ENCODE assay signal across 8 mouse cellular contexts in the genomic region with DNA sequence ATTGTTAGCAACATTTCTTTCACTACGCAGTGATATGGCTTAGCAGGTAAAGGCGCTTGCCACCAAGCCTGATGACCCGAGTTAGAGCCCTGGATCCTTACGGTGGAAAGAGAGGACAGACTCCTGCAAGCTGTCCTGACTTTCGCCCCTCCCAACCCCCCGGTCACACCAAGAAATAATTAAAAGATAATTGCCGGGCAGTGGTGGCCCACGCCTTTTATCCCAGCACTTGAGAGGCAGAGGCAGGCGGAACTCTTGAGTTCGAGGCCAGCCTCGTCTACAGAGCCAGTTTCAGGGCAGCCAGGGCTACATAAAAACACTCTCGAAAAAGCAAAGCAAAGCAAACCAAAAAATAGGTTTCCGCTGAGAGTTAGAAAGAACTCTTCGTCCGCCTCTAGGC. TPM values are rescaled to one million over a fixed set of nuclear protein-coding genes. Genes with fewer than 3 reads are reported as not detected.
DNase-seq lines count a peak whose midpoint lies in the region; ATAC-seq and TF ChIP-seq lines count a peak whose summit lies in the region.

No protein-coding gene starts in this region.

- no peaks in the 10 kb centered on the region for H3K27me3 ChIP-seq in C2C12 (ENCODE audit: control insufficient read depth, insufficient read depth, insufficient read length)
- no peaks in the 10 kb centered on the region for H3K27me3 ChIP-seq in forebrain, embryonic 13.5 days
- H3K27me3 ChIP-seq in liver, embryonic 14.5 days (ENCODE audit: control insufficient read depth, insufficient read depth, low read length), result no peaks in the 10 kb centered on the region

- 7% methylated on average over 15 of the region's 15 CpGs for WGBS in forebrain, embryonic 13.5 days
- 3% methylated on average over 15 of the region's 15 CpGs for WGBS in liver, embryonic 14.5 days (ENCODE audit: insufficient replicate concordance)

- H3K27ac ChIP-seq in gastrocnemius, adult 2 months, result peak overlapping the region; percentile 95
- peak overlapping the region; percentile 57; the same call in 1 of the 2 replicates for H3K27ac ChIP-seq in forebrain, embryonic 13.5 days
- H3K27ac ChIP-seq in liver, embryonic 14.5 days, result peak overlapping the region; percentile 73

- peak overlapping the region; percentile 85 for H3K4me3 ChIP-seq in gastrocnemius, adult 2 months
- H3K4me3 ChIP-seq in C2C12 (ENCODE audit: insufficient read depth, poor library complexity, severe bottlenecking), result peak overlapping the region; percentile 70
- peak overlapping the region; percentile 67 for H3K4me3 ChIP-seq in forebrain, embryonic 13.5 days
- peak overlapping the region; percentile 65 to 69 for H3K4me3 ChIP-seq in liver, embryonic 14.5 days (ENCODE audit: insufficient read depth in 1 of 2, low read depth in 2 of 2, low read length in 2 of 2)

- no peak for DNase-seq in gastrocnemius, adult 2 months
- no peak for DNase-seq in gastrocnemius, postnatal 10 days
- DNase-seq in liver, embryonic 14.5 days (ENCODE audit: low read depth in 3 of 3, low spot score in 3 of 3), result no peak
- DNase-seq in embryo, embryonic 10.5 days (ENCODE audit: low spot score), result no peak
- DNase-seq in retina, embryonic 14.5 days (ENCODE audit: low spot score), result no peak

- peak overlapping the region; percentile 87 for H3K4me2 ChIP-seq in forebrain, embryonic 13.5 days
- H3K4me2 ChIP-seq in liver, embryonic 14.5 days (ENCODE audit: low read depth), result peak overlapping the region; percentile 93

- peaks cover 13% of the 10 kb centered on the region for H3K79me3 ChIP-seq in C2C12 (ENCODE audit: low read depth)

- H3K4me1 ChIP-seq in forebrain, embryonic 13.5 days, result peaks cover 25% of the 10 kb centered on the region
- peaks cover 5 to 18% of the 10 kb centered on the region in 2 experiments for H3K4me1 ChIP-seq in liver, embryonic 14.5 days (replicated peaks; ENCODE audit: control insufficient read depth in 2 of 2, insufficient read depth in 2 of 2, low read length in 1 of 2)

- ATAC-seq in forebrain, embryonic 13.5 days, result peak; percentile 46; the same call in 1 of the 2 replicates
- ATAC-seq in liver, embryonic 14.5 days (ENCODE audit: insufficient read depth), result peak; percentile 50
- ATAC-seq in monocyte, adult 5-6 weeks (replicated peaks; ENCODE audit: insufficient number of reproducible peaks, low FRiP score, low TSS enrichment, poor library complexity, severe bottlenecking), result no peak

- peaks cover 63% of the 10 kb centered on the region for H3K79me2 ChIP-seq in C2C12 (ENCODE audit: control insufficient read depth, insufficient read depth)

- TF ChIP-seq EP300 in liver, embryonic 14.5 days (IDR thresholded peaks at IDR 0.05; ENCODE audit: low read depth), result no peak

- peak overlapping the region; percentile 10 for H3ac ChIP-seq in C2C12 (ENCODE audit: control insufficient read depth, insufficient read length, low read depth)

- intact Hi-C loops in gastrocnemius, adult 2 months (cut with DNase I), result no loop called here

- no peak for TF ChIP-seq CTCF in gastrocnemius, adult 2 months (IDR thresholded peaks at IDR 0.05)
- no peak for TF ChIP-seq CTCF in C2C12 (IDR thresholded peaks at IDR 0.05; ENCODE audit: control insufficient read depth, insufficient read depth, insufficient read length)
- TF ChIP-seq CTCF in liver, embryonic 14.5 days (IDR thresholded peaks at IDR 0.05; ENCODE audit: low read depth), result no peak

- no peaks in the 10 kb centered on the region for H3K9me3 ChIP-seq in forebrain, embryonic 13.5 days (replicated peaks)
- H3K9me3 ChIP-seq in liver, embryonic 14.5 days (ENCODE audit: control insufficient read depth, low read length), result no peaks in the 10 kb centered on the region

- peaks cover 13% of the 10 kb centered on the region for H3K36me3 ChIP-seq in C2C12 (ENCODE audit: control insufficient read depth, insufficient read depth)
- H3K36me3 ChIP-seq in forebrain, embryonic 13.5 days (ENCODE audit: poor library complexity, severe bottlenecking), result peaks cover 28% of the 10 kb centered on the region
- H3K36me3 ChIP-seq in liver, embryonic 14.5 days (replicated peaks; ENCODE audit: control insufficient read depth, insufficient read depth, low read depth), result peaks cover 6% of the 10 kb centered on the region; the same call in 1 of the 2 replicates

- H3K9ac ChIP-seq in forebrain, embryonic 13.5 days, result peak overlapping the region; percentile 88
- H3K9ac ChIP-seq in liver, embryonic 14.5 days (replicated peaks), result peak overlapping the region; percentile 79

TF ChIP-seq in C2C12, 6 proteins besides CTCF, POLR2A, EP300 and RAD21:
- no peak for TF ChIP-seq CEBPB (IDR thresholded peaks at IDR 0.05; ENCODE audit: low read depth)
- TF ChIP-seq MYOG (IDR thresholded peaks at IDR 0.05; ENCODE audit: control insufficient read depth, extremely low read depth, insufficient read length), result no peak
- no peak for TF ChIP-seq MAX (IDR thresholded peaks at IDR 0.05)
- TF ChIP-seq USF1 (IDR thresholded peaks at IDR 0.05; ENCODE audit: low read depth), result no peak
- no peak for TF ChIP-seq MYOD1 (IDR thresholded peaks at IDR 0.05; ENCODE audit: control insufficient read depth, insufficient read length, low read depth)
- no peak for TF ChIP-seq FOSL1 (IDR thresholded peaks at IDR 0.05; ENCODE audit: insufficient read depth, low read length, poor library complexity, severe bottlenecking)
TF ChIP-seq in C2C12: peak in this region for 0.

RNA-seq across cellular contexts. Expression of a gene that starts 0.3 kb away (rescaled TPM):
- total RNA-seq in gastrocnemius, adult 2 months (2021), result 100 to 1,000 TPM; 303 to 336 TPM
- total RNA-seq in gastrocnemius, postnatal 10 days (2021), result 100 to 1,000 TPM; 270 to 271 TPM
- 441 TPM for polyA plus RNA-seq in C2C12 (2012; fragmentation: generic; extraction: Trizol)
- polyA plus RNA-seq in forebrain, embryonic 13.5 days (2015; fragmentation: Nextera tagmentation; extraction: Ambion mirVana), result 334 and 380 TPM in 2 replicates
- polyA plus RNA-seq in liver, embryonic 14.5 days (2012; rRNA removed), result 72.5 and 119 TPM in 2 replicates
- 224 and 226 TPM in 2 replicates for polyA plus RNA-seq in liver, embryonic 14.5 days (2014; fragmentation: Nextera tagmentation; extraction: Ambion mirVana)
- 241 to 323 TPM (median 321 TPM) in 3 replicates for total RNA-seq in monocyte, adult 5-6 weeks (2017)

RNA-seq across cellular contexts. Expression of a gene that starts 11.1 kb away (rescaled TPM):
- 1 to 10 TPM; 2.7 to 9.3 TPM for total RNA-seq in gastrocnemius, adult 2 months (2021)
- total RNA-seq in gastrocnemius, postnatal 10 days (2021), result 1 to 10 TPM; 1.0 to 1.6 TPM
- 4.4 TPM for polyA plus RNA-seq in C2C12 (2012; fragmentation: generic; extraction: Trizol)
- polyA plus RNA-seq in forebrain, embryonic 13.5 days (2015; fragmentation: Nextera tagmentation; extraction: Ambion mirVana), result 5.2 and 5.4 TPM in 2 replicates
- polyA plus RNA-seq in liver, embryonic 14.5 days (2012; rRNA removed), result 0.57 and 0.73 TPM in 2 replicates
- 0.32 and 0.53 TPM in 2 replicates for polyA plus RNA-seq in liver, embryonic 14.5 days (2014; fragmentation: Nextera tagmentation; extraction: Ambion mirVana)
- total RNA-seq in monocyte, adult 5-6 weeks (2017), result 6.4 to 16.6 TPM (median 10.2 TPM) in 3 replicates

RNA-seq across cellular contexts. Expression of a gene that starts 15.3 kb away (rescaled TPM):
- total RNA-seq in gastrocnemius, adult 2 months (2021), result 10 to 100 TPM; 18.2 to 18.3 TPM
- 10 to 100 TPM; 12.8 to 22.9 TPM for total RNA-seq in gastrocnemius, postnatal 10 days (2021)
- polyA plus RNA-seq in C2C12 (2012; fragmentation: generic; extraction: Trizol), result 26.7 TPM
- polyA plus RNA-seq in forebrain, embryonic 13.5 days (2015; fragmentation: Nextera tagmentation; extraction: Ambion mirVana), result 50.9 and 53.0 TPM in 2 replicates
- 9.9 and 18.9 TPM in 2 replicates for polyA plus RNA-seq in liver, embryonic 14.5 days (2012; rRNA removed)
- 27.2 and 27.5 TPM in 2 replicates for polyA plus RNA-seq in liver, embryonic 14.5 days (2014; fragmentation: Nextera tagmentation; extraction: Ambion mirVana)
- 30.1 to 50.7 TPM (median 32.2 TPM) in 3 replicates for total RNA-seq in monocyte, adult 5-6 weeks (2017)

RNA-seq across cellular contexts. Expression of a gene that starts 20.8 kb away (rescaled TPM):
- 1 to 10 TPM; 1.4 to 2.1 TPM for total RNA-seq in gastrocnemius, adult 2 months (2021)
- 10 to 100 TPM; 15.7 to 20.8 TPM for total RNA-seq in gastrocnemius, postnatal 10 days (2021)
- polyA plus RNA-seq in C2C12 (2012; fragmentation: generic; extraction: Trizol), result 8.7 TPM
- polyA plus RNA-seq in forebrain, embryonic 13.5 days (2015; fragmentation: Nextera tagmentation; extraction: Ambion mirVana), result 11.8 and 12.4 TPM in 2 replicates
- 3.2 and 5.1 TPM in 2 replicates for polyA plus RNA-seq in liver, embryonic 14.5 days (2012; rRNA removed)
- polyA plus RNA-seq in liver, embryonic 14.5 days (2014; fragmentation: Nextera tagmentation; extraction: Ambion mirVana), result 3.8 and 5.1 TPM in 2 replicates
- 148 to 259 TPM (median 230 TPM) in 3 replicates for total RNA-seq in monocyte, adult 5-6 weeks (2017)

RNA-seq across cellular contexts. Expression of a gene that starts 22.8 kb away (rescaled TPM):
- total RNA-seq in gastrocnemius, adult 2 months (2021), result 10 to 100 TPM; 41.0 to 50.3 TPM
- total RNA-seq in gastrocnemius, postnatal 10 days (2021), result 10 to 100 TPM; 66.1 to 72.1 TPM
- 79.0 TPM for polyA plus RNA-seq in C2C12 (2012; fragmentation: generic; extraction: Trizol)
- polyA plus RNA-seq in forebrain, embryonic 13.5 days (2015; fragmentation: Nextera tagmentation; extraction: Ambion mirVana), result 28.3 and 34.4 TPM in 2 replicates
- 26.2 and 28.6 TPM in 2 replicates for polyA plus RNA-seq in liver, embryonic 14.5 days (2012; rRNA removed)
- polyA plus RNA-seq in liver, embryonic 14.5 days (2014; fragmentation: Nextera tagmentation; extraction: Ambion mirVana), result 14.0 and 16.1 TPM in 2 replicates
- total RNA-seq in monocyte, adult 5-6 weeks (2017), result 27.5 to 35.0 TPM (median 32.8 TPM) in 3 replicates
